Comparison of ENCODE assay signal across 9 mouse cellular contexts in genomic region chr6:100882381-100883213, GRCm38 (mm10). TPM values are rescaled to one million over a fixed set of nuclear protein-coding genes. Genes with fewer than 3 reads are reported as not detected.
DNase-seq lines count a peak whose midpoint lies in the region; ATAC-seq and TF ChIP-seq lines count a peak whose summit lies in the region.
"Had no signal": no experiment of that assay in that cellular context is flagged by ENCODE, and none has a peak within 500 bp of the region (broad histone marks: within the 10 kb centered on the region; RNA-seq: fewer than 3 reads in every experiment).

No protein-coding gene starts in this region.

- H3K4me2 ChIP-seq in heart, embryonic 13.5 days, result peak overlapping the region; percentile 64
- H3K4me2 ChIP-seq in liver, embryonic 12.5 days, result peak overlapping the region; percentile 49
- H3K4me2 ChIP-seq in neural tube, embryonic 11.5 days (ENCODE audit: low read depth), result no peak overlapping the region
- H3K4me2 ChIP-seq: embryonic facial prominence, embryonic 12.5 days had no signal

- peak; percentile 27; the same call in 1 of the 2 replicates for ATAC-seq in erythroid progenitor cell, adult 5-6 weeks (replicated peaks; ENCODE audit: low FRiP score, poor library complexity, severe bottlenecking)
- ATAC-seq in heart, embryonic 13.5 days (ENCODE audit: extremely low read depth, insufficient number of reproducible peaks, low FRiP score, low TSS enrichment), result no peak
- ATAC-seq in liver, embryonic 12.5 days, result no peak
- peak; percentile 36 for ATAC-seq in neural tube, embryonic 11.5 days (ENCODE audit: insufficient read depth, low FRiP score, low TSS enrichment)

- H3ac ChIP-seq in C2C12 (ENCODE audit: control insufficient read depth, insufficient read length, low read depth), result no peak overlapping the region

- H3K36me3 ChIP-seq in C2C12 (ENCODE audit: control insufficient read depth, insufficient read depth), result no peaks in the 10 kb centered on the region
- H3K36me3 ChIP-seq in heart, embryonic 13.5 days, result no peaks in the 10 kb centered on the region
- H3K36me3 ChIP-seq in liver, embryonic 12.5 days, result no peaks in the 10 kb centered on the region
- H3K36me3 ChIP-seq in neural tube, embryonic 11.5 days (ENCODE audit: control insufficient read depth, insufficient read depth, low read length), result no peaks in the 10 kb centered on the region
- H3K36me3 ChIP-seq: embryonic facial prominence, embryonic 12.5 days had no signal

- peak overlapping the region; percentile 50; the same call in 1 of the 2 replicates for H3K9ac ChIP-seq in heart, embryonic 13.5 days
- H3K9ac ChIP-seq in liver, embryonic 12.5 days, result no peak overlapping the region
- H3K9ac ChIP-seq in neural tube, embryonic 11.5 days (ENCODE audit: low read length), result no peak overlapping the region
- H3K9ac ChIP-seq: embryonic facial prominence, embryonic 12.5 days had no signal

- H3K79me3 ChIP-seq in C2C12 (ENCODE audit: low read depth), result no peaks in the 10 kb centered on the region

- peaks cover 4% of the 10 kb centered on the region; the same call in 1 of the 2 replicates for H3K9me3 ChIP-seq in heart, embryonic 13.5 days
- no peaks in the 10 kb centered on the region for H3K9me3 ChIP-seq in liver, embryonic 12.5 days (replicated peaks)
- no peaks in the 10 kb centered on the region for H3K9me3 ChIP-seq in neural tube, embryonic 11.5 days (ENCODE audit: control insufficient read depth, low read length)
- H3K9me3 ChIP-seq: embryonic facial prominence, embryonic 12.5 days had no signal

- peak; percentile 69 for TF ChIP-seq CTCF in C2C12 (IDR thresholded peaks at IDR 0.05; ENCODE audit: control insufficient read depth, insufficient read depth, insufficient read length)

- peaks cover 25% of the 10 kb centered on the region for H3K27me3 ChIP-seq in C2C12 (ENCODE audit: control insufficient read depth, insufficient read depth, insufficient read length)
- peaks cover 40% of the 10 kb centered on the region for H3K27me3 ChIP-seq in heart, embryonic 13.5 days (replicated peaks)
- 0 out of 2 replicates have a peak, but pooled peaks cover 13% of the 10 kb centered on the region for H3K27me3 ChIP-seq in liver, embryonic 12.5 days (replicated peaks)
- H3K27me3 ChIP-seq in neural tube, embryonic 11.5 days (ENCODE audit: control insufficient read depth, insufficient read depth, low read length), result no peaks in the 10 kb centered on the region

- H3K4me1 ChIP-seq in heart, embryonic 13.5 days, result no peaks in the 10 kb centered on the region
- peaks cover 6% of the 10 kb centered on the region; the same call in 1 of the 2 replicates for H3K4me1 ChIP-seq in liver, embryonic 12.5 days
- peaks cover 2% of the 10 kb centered on the region; the same call in 1 of the 2 replicates for H3K4me1 ChIP-seq in neural tube, embryonic 11.5 days (ENCODE audit: control insufficient read depth, insufficient read depth, low read length)

- H3K4me3 ChIP-seq in C2C12 (ENCODE audit: insufficient read depth, poor library complexity, severe bottlenecking), result no peak overlapping the region
- H3K4me3 ChIP-seq in heart, embryonic 13.5 days, result peak overlapping the region; percentile 31
- peak overlapping the region; percentile 29 for H3K4me3 ChIP-seq in liver, embryonic 12.5 days
- H3K4me3 ChIP-seq in neural tube, embryonic 11.5 days (ENCODE audit: low read depth, low read length), result no peak overlapping the region
- H3K4me3 ChIP-seq: embryonic facial prominence, embryonic 12.5 days had no signal

- no peak overlapping the region for H3K27ac ChIP-seq in heart, embryonic 13.5 days (replicated peaks)
- no peak overlapping the region for H3K27ac ChIP-seq in liver, embryonic 12.5 days
- H3K27ac ChIP-seq in neural tube, embryonic 11.5 days (ENCODE audit: low read depth, low read length), result no peak overlapping the region
- H3K27ac ChIP-seq: embryonic facial prominence, embryonic 12.5 days had no signal

- no peaks in the 10 kb centered on the region for H3K79me2 ChIP-seq in C2C12 (ENCODE audit: control insufficient read depth, insufficient read depth)

- WGBS in heart, embryonic 13.5 days, result 19% methylated on average over 15 of the region's 15 CpGs
- WGBS in liver, embryonic 12.5 days (ENCODE audit: insufficient replicate concordance), result 15% methylated on average over 15 of the region's 15 CpGs
- WGBS in neural tube, embryonic 11.5 days, result 21% methylated on average over 15 of the region's 15 CpGs

- DNase-seq in adrenal gland, postnatal 36 days, result peak; percentile 63 to 64
- peak; percentile 87 for DNase-seq in kidney, postnatal 10 days
- peak; percentile 85 for DNase-seq in neural tube, embryonic 11.5 days (ENCODE audit: low spot score)
- peak; percentile 89 for DNase-seq in testis, postnatal 10 days (ENCODE audit: low spot score)

TF ChIP-seq in C2C12, 6 proteins besides CTCF, POLR2A, EP300 and RAD21:
- TF ChIP-seq CEBPB (IDR thresholded peaks at IDR 0.05; ENCODE audit: low read depth) (no peak), MYOG (IDR thresholded peaks at IDR 0.05; ENCODE audit: control insufficient read depth, extremely low read depth, insufficient read length) (no peak), MYOD1 (IDR thresholded peaks at IDR 0.05; ENCODE audit: control insufficient read depth, insufficient read length, low read depth) (no peak), USF1 (IDR thresholded peaks at IDR 0.05; ENCODE audit: low read depth) (peak; percentile 74)

RNA-seq across cellular contexts. Expression of gene Ppp4r2, which starts 49.2 kb away (rescaled TPM):
- polyA plus RNA-seq in C2C12 (2012; fragmentation: generic; extraction: Trizol), result 20.9 TPM
- total RNA-seq in adrenal gland, postnatal 36 days (2021), result 10 to 100 TPM; 70.5 to 87.0 TPM
- total RNA-seq in erythroid progenitor cell, adult 5-6 weeks (2015; ENCODE audit: low replicate concordance), result 32.8 and 37.3 TPM in 2 replicates
- total RNA-seq in erythroid progenitor cell, adult 5-6 weeks (2017; ENCODE audit: low replicate concordance), result 56.7 and 102 TPM in 2 replicates
- 13.5 and 13.9 TPM in 2 replicates for polyA plus RNA-seq in heart, embryonic 13.5 days (2015; fragmentation: Nextera tagmentation; extraction: Ambion mirVana)
- 13.3 TPM in 2 replicates for polyA plus RNA-seq in liver, embryonic 12.5 days (2016; fragmentation: Nextera tagmentation; extraction: Ambion mirVana)
- 35.1 and 36.7 TPM in 2 replicates for polyA plus RNA-seq in neural tube, embryonic 11.5 days (2014; fragmentation: Nextera tagmentation; extraction: Ambion mirVana)

Comparison
In these comparisons a context has a peak if more than half of its experiments do, and no peak if none do; other contexts are left out.
1. H3K4me3 ChIP-seq: peak in heart, embryonic 13.5 days (single experiment) and liver, embryonic 12.5 days (single experiment); none in C2C12 (single experiment) and neural tube, embryonic 11.5 days (single experiment).
2. ATAC-seq: peak in erythroid progenitor cell, adult 5-6 weeks (single experiment) and neural tube, embryonic 11.5 days (single experiment); none in heart, embryonic 13.5 days (single experiment) and liver, embryonic 12.5 days (single experiment).
3. Peak in every context shown above with its lines, with median percentiles within 50 percentile points of each other: DNase-seq.